Mouse (Mus musculus) heart, embryonic 14.5 days (tissue): ENCODE results near the gene Ndfip2. TPM values are rescaled to one million over a fixed set of nuclear protein-coding genes. Genes with fewer than 3 reads are reported as not detected.

Experiments used
- polyA plus RNA-seq: library from polyadenylated mRNA; unstranded; fragments of >200 nt; fragmentation: Nextera tagmentation; extraction: Ambion mirVana; gene quantifications from 2 replicates; pipeline ENCODE4 v1.2.1, GENCODE M21; 2014

Ndfip2 gene
- polyA plus RNA-seq, 1 experiment from 2014 or later = 61.2 TPM

Other genes with a start within 250 kb of the Ndfip2 start
- 23.1 and 25.9 TPM in 2 replicates for gene Rbm26, start 81.2 kb upstream of the Ndfip2 start, polyA plus RNA-seq